Mouse (Mus musculus): ENCODE results near the gene Sphk1.

The Sphk1 gene

DNA sequence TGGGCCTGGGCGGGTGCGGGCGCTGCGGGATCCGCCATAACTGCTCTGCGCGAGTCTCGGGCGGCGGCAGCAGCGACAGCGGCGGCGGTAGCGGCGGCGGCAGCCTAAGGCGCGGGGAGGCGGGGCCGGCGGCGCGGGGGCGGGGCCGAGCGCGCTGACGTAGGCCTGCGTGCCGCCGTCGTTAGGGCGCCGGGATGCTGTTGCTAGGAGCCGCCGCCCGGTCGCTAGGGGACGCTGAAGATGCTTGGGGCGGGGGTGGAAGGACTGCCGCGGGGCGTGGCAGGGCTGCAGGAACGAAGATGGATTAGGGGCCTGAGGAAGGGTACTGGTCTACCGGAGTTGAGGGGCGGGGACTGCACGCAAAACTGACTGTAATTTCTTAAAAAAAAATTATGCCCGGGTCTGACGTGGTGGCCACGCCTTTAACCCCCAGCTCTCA is 50.7 kb downstream of the Sphk1 start, which contains the start of gene Ube2o:
TSS of gene Ube2o (minus strand) at position 72 of the 439 bp plus-strand sequence.
- DNase-seq = peak; percentile 76

DNA sequence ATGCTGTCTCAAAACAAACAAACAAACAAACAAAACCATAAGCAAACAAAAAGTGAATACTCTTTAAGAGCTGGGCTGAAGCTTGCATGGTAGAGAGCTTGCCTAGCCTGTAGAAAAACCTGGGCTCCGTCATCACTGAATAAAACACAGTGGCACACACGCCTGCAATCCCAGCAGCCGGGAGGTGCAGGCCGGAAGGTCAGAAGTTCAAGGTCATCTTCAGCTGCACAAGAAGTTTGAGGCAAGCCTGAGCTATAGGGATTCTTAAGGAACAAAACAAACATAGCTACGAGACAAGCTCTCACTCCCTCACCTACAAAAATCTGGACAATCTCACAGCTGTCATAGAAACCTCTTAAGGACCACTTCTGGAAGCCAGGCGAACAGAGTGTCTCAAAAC is 55.0 kb downstream of the Sphk1 start:
- no peak for DNase-seq

Data from thymus, adult 18-20 months (tissue).